9 mouse cellular contexts compared by ENCODE assay signal in genomic region chr2:158194945-158195640, GRCm38 (mm10). TPM values are rescaled to one million over a fixed set of nuclear protein-coding genes. Genes with fewer than 3 reads are reported as not detected.
DNase-seq lines count a peak whose midpoint lies in the region; ATAC-seq and TF ChIP-seq lines count a peak whose summit lies in the region.
"Had no signal": no experiment of that assay in that cellular context is flagged by ENCODE, and none has a peak within 500 bp of the region (broad histone marks: within the 10 kb centered on the region; RNA-seq: fewer than 3 reads in every experiment).

No protein-coding gene starts in this region.

- no peaks in the 10 kb centered on the region for H3K9me3 ChIP-seq in embryonic facial prominence, embryonic 15.5 days (replicated peaks)
- H3K9me3 ChIP-seq in hindbrain, embryonic 16.5 days (ENCODE audit: control insufficient read depth, low read length), result no peaks in the 10 kb centered on the region
- H3K9me3 ChIP-seq: heart, embryonic 15.5 days had no signal

- H3K36me3 ChIP-seq in spleen, adult 2 months (ENCODE audit: control insufficient read depth, insufficient read depth, low read length), result no peaks in the 10 kb centered on the region
- no peaks in the 10 kb centered on the region for H3K36me3 ChIP-seq in embryonic facial prominence, embryonic 15.5 days
- H3K36me3 ChIP-seq in hindbrain, embryonic 16.5 days (ENCODE audit: control insufficient read depth, insufficient read depth, low read length), result no peaks in the 10 kb centered on the region
- H3K36me3 ChIP-seq: heart, embryonic 15.5 days had no signal

- H3K4me3 ChIP-seq in spleen, adult 2 months (ENCODE audit: extremely low read depth, insufficient read depth, insufficient read length), result no peak overlapping the region
- H3K4me3 ChIP-seq in embryonic facial prominence, embryonic 15.5 days (replicated peaks), result no peak overlapping the region
- no peak overlapping the region for H3K4me3 ChIP-seq in hindbrain, embryonic 16.5 days (ENCODE audit: low read length)
- H3K4me3 ChIP-seq: heart, embryonic 15.5 days had no signal

- H3K27me3 ChIP-seq in spleen, adult 2 months (ENCODE audit: control insufficient read depth, insufficient read depth, low read length), result no peaks in the 10 kb centered on the region
- H3K27me3 ChIP-seq in embryonic facial prominence, embryonic 15.5 days, result no peaks in the 10 kb centered on the region
- no peaks in the 10 kb centered on the region for H3K27me3 ChIP-seq in hindbrain, embryonic 16.5 days (replicated peaks; ENCODE audit: control insufficient read depth, insufficient read depth, low read length)
- H3K27me3 ChIP-seq: heart, embryonic 15.5 days had no signal

- TF ChIP-seq CTCF in spleen, adult 2 months (IDR thresholded peaks at IDR 0.05; ENCODE audit: extremely low read depth, insufficient read depth, insufficient read length, insufficient replicate concordance), result peak; percentile 44; the same call in 1 of the 2 replicates

- H3K4me1 ChIP-seq in spleen, adult 2 months (ENCODE audit: control insufficient read depth, insufficient read depth, insufficient read length), result no peaks in the 10 kb centered on the region
- H3K4me1 ChIP-seq in embryonic facial prominence, embryonic 15.5 days, result 0 out of 2 replicates have a peak, but pooled peaks cover 11% of the 10 kb centered on the region
- peaks cover 20% of the 10 kb centered on the region for H3K4me1 ChIP-seq in hindbrain, embryonic 16.5 days (ENCODE audit: control insufficient read depth, insufficient read depth, low read depth, low read length)

- ATAC-seq in embryonic facial prominence, embryonic 15.5 days (ENCODE audit: insufficient number of reproducible peaks, low FRiP score, low TSS enrichment, low read depth), result 0 out of 2 replicates have a peak, but pooled peaks have one; percentile 5
- no peak for ATAC-seq in hindbrain, embryonic 16.5 days

- TF ChIP-seq POLR2A in spleen, adult 2 months (IDR thresholded peaks at IDR 0.05; ENCODE audit: low read depth, low read length), result no peak

- no peak overlapping the region for H3K27ac ChIP-seq in spleen, adult 2 months (ENCODE audit: insufficient read depth, low read length)
- no peak overlapping the region for H3K27ac ChIP-seq in embryonic facial prominence, embryonic 15.5 days (replicated peaks)
- peak overlapping the region; percentile 18; the same call in 1 of the 2 replicates for H3K27ac ChIP-seq in hindbrain, embryonic 16.5 days (ENCODE audit: low read depth, low read length)
- H3K27ac ChIP-seq: heart, embryonic 15.5 days had no signal

- H3K9ac ChIP-seq in embryonic facial prominence, embryonic 15.5 days, result no peak overlapping the region
- no peak overlapping the region for H3K9ac ChIP-seq in hindbrain, embryonic 16.5 days (ENCODE audit: low read depth, low read length)
- H3K9ac ChIP-seq: heart, embryonic 15.5 days had no signal

- 55% methylated on average over 10 of the region's 10 CpGs for WGBS in spleen, adult 2 months
- WGBS in embryonic facial prominence, embryonic 15.5 days, result 25% methylated on average over 10 of the region's 10 CpGs
- 16% methylated on average over 10 of the region's 10 CpGs for WGBS in hindbrain, embryonic 16.5 days

- peak; percentile 43 for DNase-seq in adrenal gland, adult 2 months
- no peak for DNase-seq in adrenal gland, adult 8-10 months
- no peak for DNase-seq in spleen, adult 2 months (ENCODE audit: low read depth in 1 of 2, low spot score in 2 of 2)
- DNase-seq in spleen, postnatal 4 days (ENCODE audit: low spot score in 2 of 2), result no peak
- peak; percentile 67 for DNase-seq in lung, postnatal 36 days
- DNase-seq in right cerebral cortex, postnatal 14 days, result peak; percentile 61

- no peak overlapping the region for H3K4me2 ChIP-seq in embryonic facial prominence, embryonic 15.5 days (replicated peaks)
- H3K4me2 ChIP-seq in hindbrain, embryonic 16.5 days (ENCODE audit: low read length), result no peak overlapping the region
- H3K4me2 ChIP-seq: heart, embryonic 15.5 days had no signal

RNA-seq across cellular contexts. Expression of gene D630003M21Rik, which starts 33.9 kb away (rescaled TPM):
- total RNA-seq in adrenal gland, adult 2 months (2021), result 1 to 10 TPM; 1.4 to 4.1 TPM
- polyA plus RNA-seq in adrenal gland, adult 2 months (2012; rRNA removed), result 3.1 and 6.5 TPM in 2 replicates
- total RNA-seq in adrenal gland, adult 8-10 months (2022), result 1 to 10 TPM; 1.4 to 7.8 (median 4.4) TPM
- 0.58 and 0.62 TPM in 2 replicates for polyA plus RNA-seq in spleen, adult 2 months (2012; rRNA removed)
- 5.0 and 6.0 TPM in 2 replicates for polyA plus RNA-seq in embryonic facial prominence, embryonic 15.5 days (2015; fragmentation: Nextera tagmentation; extraction: Ambion mirVana)
- 1.9 and 2.1 TPM in 2 replicates for polyA plus RNA-seq in hindbrain, embryonic 16.5 days (2015; fragmentation: Nextera tagmentation; extraction: Ambion mirVana)

RNA-seq across cellular contexts. Expression of gene Tgm2, which starts 48.9 kb away (rescaled TPM):
- 100 to 1,000 TPM in 1 of 2 experiments, 10 to 100 TPM in 1; 63.6 to 105 TPM for total RNA-seq in adrenal gland, adult 2 months (2021)
- polyA plus RNA-seq in adrenal gland, adult 2 months (2012; rRNA removed), result 66.9 and 71.9 TPM in 2 replicates
- total RNA-seq in adrenal gland, adult 8-10 months (2022), result 10 to 100 TPM; 58.1 to 75.3 (median 62.3) TPM
- 53.3 and 66.9 TPM in 2 replicates for polyA plus RNA-seq in spleen, adult 2 months (2012; rRNA removed)
- 17.9 and 22.2 TPM in 2 replicates for polyA plus RNA-seq in embryonic facial prominence, embryonic 15.5 days (2015; fragmentation: Nextera tagmentation; extraction: Ambion mirVana)
- polyA plus RNA-seq in hindbrain, embryonic 16.5 days (2015; fragmentation: Nextera tagmentation; extraction: Ambion mirVana), result 7.9 and 11.4 TPM in 2 replicates

Comparison
In these comparisons a context has a peak if more than half of its experiments do, and no peak if none do; other contexts are left out.
1. DNase-seq: peak in adrenal gland, adult 2 months (single experiment), lung, postnatal 36 days (single experiment) and right cerebral cortex, postnatal 14 days (single experiment); none in adrenal gland, adult 8-10 months (single experiment), spleen, adult 2 months (0 of 2) and spleen, postnatal 4 days (0 of 2).